ENCODE assay signal across 17 mouse cellular contexts in the genomic region with DNA sequence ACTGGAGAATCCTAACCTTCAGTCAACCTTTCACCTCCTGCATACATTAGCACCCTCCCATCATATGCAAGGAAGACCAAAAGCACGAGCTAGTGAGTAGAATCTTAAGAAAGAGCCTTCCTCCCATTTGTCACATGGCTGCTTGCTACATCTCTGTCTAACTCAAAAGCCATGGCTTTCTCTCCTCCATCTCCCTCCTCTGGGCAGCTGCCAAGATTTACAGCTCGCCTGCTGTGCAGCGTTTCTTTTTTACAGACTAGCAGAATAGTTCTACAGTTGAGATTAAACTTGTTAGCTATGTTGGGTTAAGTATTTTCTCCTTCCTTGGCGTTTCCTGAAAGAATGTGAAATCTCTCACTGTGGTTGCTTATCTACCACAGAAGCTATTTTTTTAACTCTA.
DNase-seq lines count a peak whose midpoint lies in the region; ATAC-seq and TF ChIP-seq lines count a peak whose summit lies in the region.
"Had no signal": no experiment of that assay in that cellular context is flagged by ENCODE, and none has a peak within 500 bp of the region (broad histone marks: within the 10 kb centered on the region; RNA-seq: fewer than 3 reads in every experiment).

No protein-coding gene starts in this region.

- 41% methylated on average over 4 of the region's 4 CpGs for WGBS in hindbrain, embryonic 13.5 days

- no peak overlapping the region for H3K4me3 ChIP-seq in myocyte
- no peak overlapping the region for H3K4me3 ChIP-seq in hindbrain, embryonic 13.5 days
- H3K4me3 ChIP-seq: heart, embryonic 10.5 days; liver, embryonic 13.5 days had no signal

- no peak overlapping the region for H3ac ChIP-seq in myocyte (ENCODE audit: control insufficient read depth, insufficient read length)

- H3K36me3 ChIP-seq in myocyte (ENCODE audit: control insufficient read depth, insufficient read depth): no peaks in the 10 kb centered on the region
- H3K36me3 ChIP-seq in hindbrain, embryonic 13.5 days: no peaks in the 10 kb centered on the region
- H3K36me3 ChIP-seq: heart, embryonic 10.5 days; liver, embryonic 13.5 days had no signal

- no peaks in the 10 kb centered on the region for H3K79me2 ChIP-seq in myocyte (ENCODE audit: control insufficient read depth, insufficient read depth)

- TF ChIP-seq POLR2A in myocyte (IDR thresholded peaks at IDR 0.05; ENCODE audit: insufficient read length, low read depth): no peak

- no peak overlapping the region for H3K9ac ChIP-seq in hindbrain, embryonic 13.5 days
- H3K9ac ChIP-seq: hindbrain, embryonic 14.5 days; liver, embryonic 13.5 days had no signal

- peak; percentile 7 to 29 for DNase-seq in frontal cortex, postnatal 10 days (ENCODE audit: low spot score in 2 of 2)
- DNase-seq in kidney, postnatal 4 days: peak; percentile 60 to 68
- DNase-seq in kidney, postnatal 25 days: no peak
- peak; percentile 29 for DNase-seq in right cerebral cortex, postnatal 14 days
- DNase-seq in right cerebral cortex, postnatal 36 days (ENCODE audit: low spot score in 2 of 2): no peak
- DNase-seq: adrenal gland, postnatal 14 days; embryo, embryonic 11 days; kidney, adult 8-10 months; liver, embryonic 13.5 days; retina, postnatal 1 day; thymus, postnatal 4 days had no signal

- ATAC-seq in frontal cortex, adult (ENCODE audit: low TSS enrichment): no peak
- ATAC-seq in hindbrain, embryonic 13.5 days (ENCODE audit: low FRiP score): no peak
- ATAC-seq: Patski had no signal

- H3K27me3 ChIP-seq in myocyte (ENCODE audit: control insufficient read depth, insufficient read depth, insufficient read length): no peaks in the 10 kb centered on the region
- H3K27me3 ChIP-seq in hindbrain, embryonic 13.5 days: no peaks in the 10 kb centered on the region
- H3K27me3 ChIP-seq: liver, embryonic 13.5 days; Patski had no signal

- H3K9me3 ChIP-seq in hindbrain, embryonic 13.5 days: no peaks in the 10 kb centered on the region
- H3K9me3 ChIP-seq: heart, embryonic 10.5 days had no signal

- peak overlapping the region; percentile 2 for H3K4me2 ChIP-seq in myocyte (ENCODE audit: low read depth)
- H3K4me2 ChIP-seq in hindbrain, embryonic 13.5 days: no peak overlapping the region
- H3K4me2 ChIP-seq: hindbrain, embryonic 14.5 days; liver, embryonic 13.5 days had no signal

- no peak overlapping the region for H3K27ac ChIP-seq in hindbrain, embryonic 13.5 days
- H3K27ac ChIP-seq: heart, embryonic 10.5 days; hindbrain, embryonic 14.5 days; liver, embryonic 13.5 days had no signal

- no peaks in the 10 kb centered on the region for H3K4me1 ChIP-seq in hindbrain, embryonic 13.5 days (replicated peaks)
- H3K4me1 ChIP-seq: heart, embryonic 10.5 days; liver, embryonic 13.5 days had no signal

TF ChIP-seq in myocyte, 11 proteins besides CTCF, POLR2A, EP300 and RAD21:
- no peak for TF ChIP-seq MYOD1 (IDR thresholded peaks at IDR 0.05; ENCODE audit: control insufficient read depth in 1 of 3, insufficient read length in 2 of 3, low read depth in 2 of 3)
- TF ChIP-seq TCF12 (IDR thresholded peaks at IDR 0.05; ENCODE audit: insufficient read depth, poor library complexity, severe bottlenecking): no peak
- TF ChIP-seq USF1 (IDR thresholded peaks at IDR 0.05; ENCODE audit: low read depth): no peak
- TF ChIP-seq CEBPB (IDR thresholded peaks at IDR 0.05; ENCODE audit: insufficient read depth, poor library complexity, severe bottlenecking): no peak
- TF ChIP-seq MAX (IDR thresholded peaks at IDR 0.05; ENCODE audit: low read depth): no peak
- no peak for TF ChIP-seq TCF3 (IDR thresholded peaks at IDR 0.05; ENCODE audit: insufficient read length, low read depth)
TF ChIP-seq in myocyte: peak in this region for 0.

Comparison
In these comparisons a context has a peak if more than half of its experiments do, and no peak if none do; other contexts are left out.
1. DNase-seq: peak in frontal cortex, postnatal 10 days (2 of 2), kidney, postnatal 4 days (2 of 2) and right cerebral cortex, postnatal 14 days (single experiment); none in kidney, postnatal 25 days (0 of 2) and right cerebral cortex, postnatal 36 days (0 of 2).